Mouse (Mus musculus) stomach, postnatal 0 days (tissue): ENCODE data around the gene Mpv17l2. TPM values are rescaled to one million over a fixed set of nuclear protein-coding genes. Genes with fewer than 3 reads are reported as not detected.

Source experiments
- ATAC-seq: fragments of 200-750 bp; cut with Nextera tagmentation; 2 replicates; pipeline ENCODE4 v1.8.0; 2017; ENCODE audit not compliant: low FRiP score, low TSS enrichment
- DNase-seq: peaks from one replicate; pipeline ENCODE4 v3.0.0-alpha.2; 2016; ENCODE audit warnings: low spot score
- H3K27ac ChIP-seq: fragments of 300-500 bp; sonication (generic); replicated peaks from 2 replicates; pipeline ENCODE4 v1.5.1; 2014; ENCODE audit warnings: mild to moderate bottlenecking, control low read depth
- H3K27me3 ChIP-seq: fragments of 300-500 bp; sonication (generic); 2 replicates; pipeline ENCODE4 v1.6.1; 2014; ENCODE audit warnings: low read length; ENCODE audit not compliant: control insufficient read depth, insufficient read depth
- H3K36me3 ChIP-seq: fragments of 300-500 bp; sonication (generic); 2 replicates; pipeline ENCODE4 v1.6.1; 2014; ENCODE audit warnings: low read length, mixed read lengths; ENCODE audit not compliant: control insufficient read depth, insufficient read depth
- H3K4me1 ChIP-seq: fragments of 300-500 bp; sonication (generic); replicated peaks from 2 replicates; pipeline ENCODE4 v1.6.1; 2014; ENCODE audit warnings: antibody characterized with exemption; ENCODE audit not compliant: control insufficient read depth, insufficient read depth
- H3K4me2 ChIP-seq: fragments of 300-500 bp; sonication (generic); replicated peaks from 2 replicates; pipeline ENCODE4 v1.6.1; 2014; ENCODE audit warnings: low read depth, mild to moderate bottlenecking, control low read depth, moderate library complexity
- H3K4me3 ChIP-seq: fragments of 300-500 bp; sonication (generic); 2 replicates; pipeline ENCODE4 v1.5.1; 2014; ENCODE audit warnings: low read depth, low read length, control low read depth
- H3K9ac ChIP-seq: fragments of 300-500 bp; sonication (generic); 2 replicates; pipeline ENCODE4 v1.6.1; 2014; ENCODE audit warnings: mild to moderate bottlenecking, low read length, control low read depth, mixed read lengths
- H3K9me3 ChIP-seq: fragments of 300-500 bp; sonication (generic); 2 replicates; pipeline ENCODE4 v1.6.1; 2016; ENCODE audit warnings: low read length; ENCODE audit not compliant: control insufficient read depth
- CTCF ChIP-seq: IDR thresholded peaks from 2 replicates; pipeline ENCODE4 v1.5.1; 2016; ENCODE audit warnings: antibody characterized with exemption, low read depth, mild to moderate bottlenecking, moderate library complexity
- EP300 ChIP-seq: optimal IDR thresholded peaks from 2 replicates; pipeline ENCODE3; 2016; ENCODE audit warnings: antibody characterized with exemption
- WGBS: fragments of 180-500 bp; shearing (Covaris S2); extraction: QIAGEN DNeasy Blood & Tissue Kit; methylation state at CpG from one replicate; pipeline ENCODE4 v1.1.7; 2014; 5-methylcytosine and 5-hydroxymethylcytosine counted together
- polyA plus RNA-seq: library from polyadenylated mRNA; unstranded; fragments of >200 nt; fragmentation: Nextera tagmentation; extraction: Ambion mirVana; gene quantifications from 2 replicates; pipeline ENCODE4 v1.2.1, GENCODE M21; 2015

Gene Mpv17l2
- polyA plus RNA-seq, 1 experiment from 2014 or later: 77.3 TPM

GRCm38 (mm10) chr8:70800648-70801047 lies 39.9 kb upstream of the Mpv17l2 start:
- H3K9me3 ChIP-seq: no peaks in the 10 kb centered on the region
- H3K4me2 ChIP-seq: no peak overlapping the region
- ATAC-seq (no peak), DNase-seq (no peak)
- WGBS: 55% methylated on average over 10 of the region's 10 CpGs
- H3K27me3 ChIP-seq: peaks cover 2% of the 10 kb centered on the region; the same call in 1 of the 2 replicates
- H3K4me3 ChIP-seq: no peak overlapping the region
- no peak overlapping the region for H3K9ac ChIP-seq
- H3K36me3 ChIP-seq: no peaks in the 10 kb centered on the region
- TF ChIP-seq EP300 (no peak), CTCF (no peak)
- no peak overlapping the region for H3K27ac ChIP-seq
- H3K4me1 ChIP-seq: peaks cover 4% of the 10 kb centered on the region; the same call in 1 of the 2 replicates

GRCm38 (mm10) chr8:70798281-70798680 lies 37.5 kb upstream of the Mpv17l2 start:
- ATAC-seq (no peak), DNase-seq (no peak)
- WGBS: 12% methylated on average over 15 of the region's 15 CpGs
- Histone ChIP-seq H3K9ac (no peak overlapping the region), H3K36me3 (no peaks in the 10 kb centered on the region), H3K27ac (no peak overlapping the region), H3K4me1 (0 out of 2 replicates have a peak, but pooled peaks cover 2% of the 10 kb centered on the region), H3K4me3 (no peak overlapping the region; the same call in 1 of the 2 replicates), H3K27me3 (no peaks in the 10 kb centered on the region; the same call in 1 of the 2 replicates), H3K4me2 (peak overlapping the region; percentile 93), H3K9me3 (no peaks in the 10 kb centered on the region)
- no peak for TF ChIP-seq EP300
- no peak for TF ChIP-seq CTCF

- 1% methylated on average over 57 of the region's 57 CpGs for WGBS
- peak overlapping the region; percentile 93 for H3K4me2 ChIP-seq
Measured at GRCm38 (mm10) chr8:70797081-70798070, 36.6 kb upstream of the Mpv17l2 start.

GRCm38 (mm10) chr8:70796403-70797080 lies 35.8 kb upstream of the Mpv17l2 start:
- Histone ChIP-seq H3K27ac (peak overlapping the region; percentile 49), H3K9ac (peak overlapping the region; percentile 60), H3K4me2 (peak overlapping the region; percentile 93), H3K36me3 (no peaks in the 10 kb centered on the region), H3K27me3 (no peaks in the 10 kb centered on the region), H3K4me1 (0 out of 2 replicates have a peak, but pooled peaks cover 6% of the 10 kb centered on the region), H3K9me3 (no peaks in the 10 kb centered on the region), H3K4me3 (peak overlapping the region; percentile 53)
- no peak for ATAC-seq
- no peak for TF ChIP-seq CTCF
- WGBS: 4% methylated on average over 42 of the region's 54 CpGs
- peak; percentile 48 for DNase-seq

More at GRCm38 (mm10) chr8:70797081-70798070, 36.6 kb upstream of the Mpv17l2 start:
- Histone ChIP-seq H3K4me1 (0 out of 2 replicates have a peak, but pooled peaks cover 6% of the 10 kb centered on the region), H3K9me3 (no peaks in the 10 kb centered on the region), H3K9ac (peak overlapping the region; percentile 60), H3K4me3 (peak overlapping the region; percentile 53), H3K27me3 (no peaks in the 10 kb centered on the region), H3K36me3 (no peaks in the 10 kb centered on the region), H3K27ac (peak overlapping the region; percentile 49)
- peak; percentile 88 for ATAC-seq
- TF ChIP-seq CTCF (no peak), EP300 (no peak)
- DNase-seq: peak; percentile 97

GRCm38 (mm10) chr8:70795370-70795769 lies 34.6 kb upstream of the Mpv17l2 start:
- Histone ChIP-seq H3K36me3 (no peaks in the 10 kb centered on the region), H3K27ac (no peak overlapping the region), H3K4me1 (peaks cover 10% of the 10 kb centered on the region; the same call in 1 of the 2 replicates), H3K4me2 (no peak overlapping the region), H3K9ac (no peak overlapping the region), H3K27me3 (no peaks in the 10 kb centered on the region), H3K9me3 (no peaks in the 10 kb centered on the region), H3K4me3 (no peak overlapping the region)
- ATAC-seq: no peak
- TF ChIP-seq EP300 (no peak), CTCF (peak; percentile 61)
- no peak for DNase-seq
- 91% methylated on average over 2 of the region's 2 CpGs for WGBS
